In genomic region chr15:5139366-5139765, GRCm38 (mm10) we compare ENCODE assay signal across 14 mouse cellular contexts.
"Had no signal": no experiment of that assay in that cellular context is flagged by ENCODE, and none has a peak within 500 bp of the region (broad histone marks: within the 10 kb centered on the region; RNA-seq: fewer than 3 reads in every experiment).

No protein-coding gene starts in this region.

- H3K4me3 ChIP-seq: layer of hippocampus, adult 2 months; limb, embryonic 12.5 days; lung, embryonic 15.5 days; midbrain, embryonic 10.5 days; myocyte; neural tube, embryonic 15.5 days had no signal

- H3K36me3 ChIP-seq: limb, embryonic 12.5 days; lung, embryonic 15.5 days; midbrain, embryonic 10.5 days; neural tube, embryonic 15.5 days had no signal

- H3K9me3 ChIP-seq: limb, embryonic 12.5 days; lung, embryonic 15.5 days; midbrain, embryonic 10.5 days; neural tube, embryonic 15.5 days had no signal

- H3K27ac ChIP-seq: layer of hippocampus, adult 2 months; limb, embryonic 12.5 days; lung, embryonic 15.5 days; macrophage; midbrain, embryonic 10.5 days; neural tube, embryonic 15.5 days had no signal

- H3K9ac ChIP-seq: limb, embryonic 12.5 days; lung, embryonic 15.5 days; neural tube, embryonic 15.5 days had no signal

- H3K4me2 ChIP-seq: limb, embryonic 12.5 days; lung, embryonic 15.5 days; neural tube, embryonic 15.5 days had no signal

- DNase-seq: kidney, adult 18-20 months; kidney, postnatal 10 days; kidney, postnatal 4 days; lung, postnatal 14 days; midbrain, embryonic 14.5 days; thymus, adult 18-20 months; thymus, postnatal 14 days had no signal

- H3K27me3 ChIP-seq: limb, embryonic 12.5 days; lung, embryonic 15.5 days; neural tube, embryonic 15.5 days had no signal

- H3K4me1 ChIP-seq: limb, embryonic 12.5 days had no signal
